Mouse (Mus musculus): ENCODE measurements around the gene Tmem266. TPM values are rescaled to one million over a fixed set of nuclear protein-coding genes. Genes with fewer than 3 reads are reported as not detected.

The Tmem266 gene
- total and polyA plus RNA-seq, 2 experiments: 1.5 TPM

GRCm38 (mm10) chr9:55311560-55311959 is 15.2 kb upstream of the Tmem266 start:
- no peaks in the 10 kb centered on the region for H3K36me3 ChIP-seq (ENCODE audit: control insufficient read depth, insufficient read depth, low read length)
- 5% methylated on average over 5 of the region's 5 CpGs for WGBS
- H3K4me1 ChIP-seq (ENCODE audit: control insufficient read depth, insufficient read depth, low read length): peaks cover 9% of the 10 kb centered on the region
- H3K27me3 ChIP-seq (ENCODE audit: control insufficient read depth, insufficient read depth, low read length): no peaks in the 10 kb centered on the region
- H3K27ac ChIP-seq (replicated peaks; ENCODE audit: insufficient read depth, low read depth, low read length): no peak overlapping the region
- peak overlapping the region; percentile 17; the same call in 1 of the 2 replicates for H3K9ac ChIP-seq (ENCODE audit: low read depth, low read length)
- TF ChIP-seq POLR2A (IDR thresholded peaks at IDR 0.05; ENCODE audit: extremely low read depth, insufficient read depth, low read length) (no peak), CTCF (IDR thresholded peaks at IDR 0.05; ENCODE audit: low read depth, low read length) (peak; percentile 75)
- peak; percentile 82 for DNase-seq (ENCODE audit: extremely low read depth, low read depth, low spot score)
- no peaks in the 10 kb centered on the region for H3K79me2 ChIP-seq (ENCODE audit: control insufficient read depth, insufficient read depth, low read length)
- H3K4me3 ChIP-seq (ENCODE audit: insufficient read depth, low read depth, low read length): no peak overlapping the region

DNA sequence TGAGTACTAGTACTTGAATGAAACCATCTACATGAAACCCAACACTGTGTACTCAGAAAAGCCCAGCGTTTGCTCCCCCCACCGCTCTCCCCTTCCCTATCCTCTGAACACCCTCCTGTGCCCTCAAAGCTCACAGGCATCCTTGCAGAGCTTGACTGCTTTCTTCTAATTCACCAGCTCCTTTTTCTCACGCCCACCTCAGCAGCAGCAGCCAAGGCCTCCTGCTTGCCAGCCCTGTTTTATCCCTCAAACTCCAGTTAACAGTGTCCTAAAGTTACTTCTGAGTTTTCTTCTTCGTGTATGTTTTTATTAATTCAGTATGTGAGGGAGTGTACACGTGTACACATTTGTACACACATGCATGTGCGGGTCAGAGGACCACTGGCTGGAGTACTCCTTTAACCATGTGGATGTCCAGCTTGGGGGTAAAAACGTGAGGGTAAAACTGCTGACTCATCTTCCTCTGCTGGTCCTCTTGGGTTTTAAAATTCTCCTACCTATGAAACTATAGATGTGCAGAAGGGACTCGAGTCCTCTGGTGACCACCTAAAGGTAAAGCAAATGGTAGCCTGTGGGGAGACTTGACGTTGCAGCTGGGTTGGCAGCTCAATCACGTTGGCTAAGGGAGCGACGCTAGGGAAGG is 13.0 kb upstream of the Tmem266 start:
- H3K79me2 ChIP-seq (ENCODE audit: control insufficient read depth, insufficient read depth, low read length): no peaks in the 10 kb centered on the region
- peaks cover 9% of the 10 kb centered on the region for H3K4me1 ChIP-seq (ENCODE audit: control insufficient read depth, insufficient read depth, low read length)
- DNase-seq (ENCODE audit: extremely low read depth, low read depth, low spot score): no peak
- no peak overlapping the region for H3K27ac ChIP-seq (replicated peaks; ENCODE audit: insufficient read depth, low read depth, low read length)
- no peak overlapping the region for H3K9ac ChIP-seq (ENCODE audit: low read depth, low read length)
- no peak overlapping the region for H3K4me3 ChIP-seq (ENCODE audit: insufficient read depth, low read depth, low read length)
- H3K27me3 ChIP-seq (ENCODE audit: control insufficient read depth, insufficient read depth, low read length): no peaks in the 10 kb centered on the region
- TF ChIP-seq POLR2A (IDR thresholded peaks at IDR 0.05; ENCODE audit: extremely low read depth, insufficient read depth, low read length) (no peak), CTCF (IDR thresholded peaks at IDR 0.05; ENCODE audit: low read depth, low read length) (no peak)
- WGBS: 69% methylated on average over 12 of the region's 12 CpGs
- no peaks in the 10 kb centered on the region for H3K36me3 ChIP-seq (ENCODE audit: control insufficient read depth, insufficient read depth, low read length)

GRCm38 (mm10) chr9:55322641-55323040 is 4.1 kb upstream of the Tmem266 start:
- Histone ChIP-seq H3K79me2 (ENCODE audit: control insufficient read depth, insufficient read depth, low read length) (no peaks in the 10 kb centered on the region), H3K4me3 (ENCODE audit: insufficient read depth, low read depth, low read length) (no peak overlapping the region), H3K36me3 (ENCODE audit: control insufficient read depth, insufficient read depth, low read length) (no peaks in the 10 kb centered on the region), H3K9ac (ENCODE audit: low read depth, low read length) (no peak overlapping the region), H3K27ac (replicated peaks; ENCODE audit: insufficient read depth, low read depth, low read length) (no peak overlapping the region), H3K27me3 (ENCODE audit: control insufficient read depth, insufficient read depth, low read length) (no peaks in the 10 kb centered on the region), H3K4me1 (ENCODE audit: control insufficient read depth, insufficient read depth, low read length) (peaks cover 8% of the 10 kb centered on the region; the same call in 1 of the 2 replicates)
- TF ChIP-seq CTCF (IDR thresholded peaks at IDR 0.05; ENCODE audit: low read depth, low read length) (no peak), POLR2A (IDR thresholded peaks at IDR 0.05; ENCODE audit: extremely low read depth, insufficient read depth, low read length) (no peak)
- DNase-seq (ENCODE audit: extremely low read depth, low read depth, low spot score): peak; percentile 95
- 13% methylated on average over 1 of the region's 1 CpGs for WGBS

- H3K4me3 ChIP-seq (ENCODE audit: insufficient read depth, low read depth, low read length): peak overlapping the region; percentile 22; the same call in 1 of the 2 replicates
- 0 out of 2 replicates have a peak overlapping the region, but pooled peaks have one; percentile 12 for H3K9ac ChIP-seq (ENCODE audit: low read depth, low read length)
- TF ChIP-seq CTCF (IDR thresholded peaks at IDR 0.05; ENCODE audit: low read depth, low read length): no peak
- TF ChIP-seq POLR2A (IDR thresholded peaks at IDR 0.05; ENCODE audit: extremely low read depth, insufficient read depth, low read length): no peak
- no peaks in the 10 kb centered on the region for H3K79me2 ChIP-seq (ENCODE audit: control insufficient read depth, insufficient read depth, low read length)
- peaks cover 8% of the 10 kb centered on the region; the same call in 1 of the 2 replicates for H3K4me1 ChIP-seq (ENCODE audit: control insufficient read depth, insufficient read depth, low read length)
- no peak overlapping the region for H3K27ac ChIP-seq (replicated peaks; ENCODE audit: insufficient read depth, low read depth, low read length)
- no peaks in the 10 kb centered on the region for H3K27me3 ChIP-seq (ENCODE audit: control insufficient read depth, insufficient read depth, low read length)
- peak; percentile 69 for DNase-seq (ENCODE audit: extremely low read depth, low read depth, low spot score)
- 32% methylated on average over 8 of the region's 8 CpGs for WGBS
- no peaks in the 10 kb centered on the region for H3K36me3 ChIP-seq (ENCODE audit: control insufficient read depth, insufficient read depth, low read length)
Observed at GRCm38 (mm10) chr9:55324085-55324484, 2.6 kb upstream of the Tmem266 start.

DNA sequence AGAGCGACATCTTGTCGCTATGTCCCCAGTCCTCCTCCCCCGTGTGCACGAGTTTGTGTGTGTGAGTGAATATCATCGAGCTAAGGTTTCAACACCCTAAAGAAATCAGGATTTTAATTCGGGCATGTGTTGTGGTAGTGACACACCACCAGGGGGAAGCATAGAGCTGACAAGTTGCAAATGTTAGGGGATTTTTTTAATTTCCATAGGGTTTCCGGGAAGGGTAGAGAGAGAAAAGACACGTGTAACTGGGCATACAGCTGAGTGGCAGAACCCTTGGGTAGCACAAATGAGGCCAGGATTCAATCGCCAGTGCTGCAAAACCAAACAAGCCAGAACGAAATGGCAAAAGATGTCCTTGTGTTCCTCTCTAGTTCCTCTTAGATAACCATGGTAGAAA is 2.2 kb upstream of the Tmem266 start:
- TF ChIP-seq POLR2A (IDR thresholded peaks at IDR 0.05; ENCODE audit: extremely low read depth, insufficient read depth, low read length): no peak
- TF ChIP-seq CTCF (IDR thresholded peaks at IDR 0.05; ENCODE audit: low read depth, low read length): no peak
- Histone ChIP-seq H3K4me3 (ENCODE audit: insufficient read depth, low read depth, low read length) (no peak overlapping the region), H3K79me2 (ENCODE audit: control insufficient read depth, insufficient read depth, low read length) (no peaks in the 10 kb centered on the region), H3K36me3 (ENCODE audit: control insufficient read depth, insufficient read depth, low read length) (no peaks in the 10 kb centered on the region), H3K27ac (replicated peaks; ENCODE audit: insufficient read depth, low read depth, low read length) (no peak overlapping the region), H3K9ac (ENCODE audit: low read depth, low read length) (0 out of 2 replicates have a peak overlapping the region, but pooled peaks have one; percentile 12), H3K4me1 (ENCODE audit: control insufficient read depth, insufficient read depth, low read length) (peaks cover 8% of the 10 kb centered on the region; the same call in 1 of the 2 replicates), H3K27me3 (ENCODE audit: control insufficient read depth, insufficient read depth, low read length) (no peaks in the 10 kb centered on the region)
- 50% methylated on average over 10 of the region's 10 CpGs for WGBS
- peak; percentile 60 for DNase-seq (ENCODE audit: extremely low read depth, low read depth, low spot score)

GRCm38 (mm10) chr9:55325061-55325460 is 1.7 kb upstream of the Tmem266 start:
- Histone ChIP-seq H3K4me1 (ENCODE audit: control insufficient read depth, insufficient read depth, low read length) (peaks cover 8% of the 10 kb centered on the region; the same call in 1 of the 2 replicates), H3K79me2 (ENCODE audit: control insufficient read depth, insufficient read depth, low read length) (no peaks in the 10 kb centered on the region), H3K27ac (replicated peaks; ENCODE audit: insufficient read depth, low read depth, low read length) (no peak overlapping the region), H3K9ac (ENCODE audit: low read depth, low read length) (no peak overlapping the region), H3K27me3 (ENCODE audit: control insufficient read depth, insufficient read depth, low read length) (no peaks in the 10 kb centered on the region), H3K4me3 (ENCODE audit: insufficient read depth, low read depth, low read length) (no peak overlapping the region), H3K36me3 (ENCODE audit: control insufficient read depth, insufficient read depth, low read length) (no peaks in the 10 kb centered on the region)
- TF ChIP-seq POLR2A (IDR thresholded peaks at IDR 0.05; ENCODE audit: extremely low read depth, insufficient read depth, low read length) (no peak), CTCF (IDR thresholded peaks at IDR 0.05; ENCODE audit: low read depth, low read length) (no peak)
- WGBS: 92% methylated on average over 1 of the region's 1 CpGs
- DNase-seq (ENCODE audit: extremely low read depth, low read depth, low spot score): no peak
